Mouse (Mus musculus): Measurements from ENCODE around the gene Rtn2.
A peak's percentile ranks its signal among the peaks of the same experiment; 100 is the strongest.

Gene Rtn2

GRCm38 (mm10) chr7:19302264-19303045, 20.0 kb downstream of the Rtn2 start:
- no peak for DNase-seq

- DNase-seq, result no peak
These were observed 20.6 kb downstream of the Rtn2 start for GRCm38 (mm10) chr7:19303046-19303305.

GRCm38 (mm10) chr7:19303770-19304169, 21.3 kb downstream of the Rtn2 start:
- peak; percentile 88 to 92 for DNase-seq

GRCm38 (mm10) chr7:19304501-19305412, 22.3 kb downstream of the Rtn2 start:
- DNase-seq, result no peak

GRCm38 (mm10) chr7:19305413-19305735, 22.9 kb downstream of the Rtn2 start:
- no peak for DNase-seq

- no peak for DNase-seq
These were observed 23.7 kb downstream of the Rtn2 start for GRCm38 (mm10) chr7:19305796-19306765.

- no peak for DNase-seq
These were observed 24.7 kb downstream of the Rtn2 start for GRCm38 (mm10) chr7:19306819-19307738.

- DNase-seq, result peak; percentile 91 to 93
These were observed 25.5 kb downstream of the Rtn2 start for GRCm38 (mm10) chr7:19307739-19308453.

DNA sequence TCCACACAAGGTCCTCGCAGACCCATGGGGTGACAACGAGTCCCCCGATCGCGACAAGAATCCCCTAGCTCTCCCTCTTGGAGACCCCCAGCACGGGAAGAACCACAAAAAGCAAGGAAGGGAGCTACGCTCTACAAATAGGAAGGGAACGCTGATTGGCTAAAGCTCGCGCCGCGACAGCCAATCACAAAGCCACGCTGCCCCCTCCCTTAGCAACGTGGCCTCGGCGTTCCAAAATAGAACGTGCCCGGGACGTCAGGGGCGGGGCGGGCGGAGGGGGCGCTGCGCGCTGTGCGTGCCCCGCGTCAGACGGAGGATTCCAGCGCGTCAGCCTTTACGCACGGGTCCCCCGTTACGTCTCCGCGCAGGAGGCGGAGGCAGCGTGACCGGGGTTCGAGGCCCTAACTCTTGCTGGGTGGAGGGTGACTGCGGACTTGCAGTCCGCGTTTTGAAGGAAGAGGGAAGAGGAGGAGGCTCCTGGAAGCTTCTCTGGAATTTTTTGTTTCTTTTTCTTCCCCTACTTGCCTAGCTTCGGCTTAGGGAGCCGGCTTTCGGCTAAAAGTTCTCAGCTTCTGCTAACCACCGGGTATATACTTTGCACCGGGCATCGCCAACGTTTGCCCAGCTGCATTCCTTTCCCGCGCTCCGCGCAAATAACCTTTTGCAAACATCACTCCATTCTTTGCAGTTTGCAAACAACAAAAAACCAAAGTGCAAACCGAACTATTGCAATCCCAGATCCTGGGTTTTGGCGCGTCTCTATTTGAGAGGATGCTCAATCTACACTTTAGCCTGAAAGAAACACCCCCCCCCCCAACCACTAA, 26.2 kb downstream of the Rtn2 start:
- DNase-seq, result peak; percentile 98

DNA sequence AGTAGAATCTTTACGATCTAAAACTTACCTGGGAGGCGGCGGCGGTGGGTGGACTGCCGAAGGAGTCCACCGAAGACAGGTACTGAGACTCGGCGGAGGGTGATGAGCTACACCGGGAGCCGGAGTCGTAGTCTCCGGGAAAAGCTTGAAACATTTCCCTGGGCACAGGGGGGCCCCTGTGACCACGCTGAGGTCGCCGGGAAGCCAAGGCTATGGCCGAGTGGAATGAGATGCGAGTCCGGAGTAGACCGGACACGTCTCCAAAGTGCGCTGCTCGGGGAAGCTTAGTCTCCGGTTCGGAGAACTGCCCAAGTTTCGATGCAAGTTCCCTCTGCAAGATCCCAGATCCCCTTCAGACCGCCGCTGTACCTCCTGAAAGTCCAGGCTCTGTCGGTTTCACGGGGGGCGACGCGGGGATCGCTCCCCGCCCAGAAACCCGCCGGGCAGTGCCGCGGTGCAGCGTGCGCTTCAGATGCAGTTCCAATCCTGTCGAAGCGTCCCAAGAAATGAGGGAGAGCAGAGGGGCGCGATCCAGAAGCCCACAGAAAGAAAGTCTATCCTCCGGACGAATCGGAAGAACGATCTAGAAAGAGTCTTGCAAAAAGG, 27.0 kb downstream of the Rtn2 start:
- no peak for DNase-seq

DNA sequence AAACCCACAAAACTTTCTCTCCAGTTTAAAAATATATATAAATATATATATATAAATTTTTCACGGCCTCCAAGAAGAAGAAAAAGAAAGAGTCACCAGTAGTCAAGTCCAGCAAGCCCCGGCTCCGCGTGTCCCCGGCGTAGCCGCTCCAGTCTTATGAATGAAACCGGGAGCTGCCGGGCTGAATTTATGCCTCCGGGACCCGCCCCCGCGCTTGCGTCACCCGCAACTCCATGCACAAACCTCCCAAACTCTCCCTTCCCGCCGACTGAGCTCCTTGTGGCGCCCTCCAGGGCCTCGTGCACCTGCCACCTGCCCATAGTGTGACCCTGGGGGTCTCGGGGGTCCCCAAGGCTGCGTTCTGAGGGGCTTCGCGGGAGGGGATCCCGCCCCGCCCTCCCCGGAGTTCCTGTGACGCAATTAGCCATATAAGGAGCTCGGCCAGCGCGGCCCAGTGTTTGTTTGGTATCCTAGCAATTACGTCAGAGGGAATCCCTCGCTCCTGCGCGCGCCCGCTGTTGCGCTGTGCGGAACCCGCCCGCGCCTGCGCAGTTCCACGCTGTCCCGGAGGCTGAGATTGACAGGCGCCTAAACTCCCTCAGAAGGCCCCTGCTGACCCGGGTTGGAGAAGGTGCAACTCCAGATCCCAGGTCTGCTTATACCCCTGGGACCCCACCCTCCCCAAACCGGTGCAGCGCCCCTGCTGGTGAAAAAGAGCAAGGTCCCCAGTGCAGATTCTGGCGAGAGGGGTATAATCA, 27.6 kb downstream of the Rtn2 start, which contains the start of gene Fosb:
Gene Fosb (minus strand): TSS at position 168 of the 758 bp plus-strand sequence.
- DNase-seq, result peak; percentile 98

- no peak for DNase-seq
These were observed 29.6 kb downstream of the Rtn2 start for GRCm38 (mm10) chr7:19311991-19312390.

GRCm38 (mm10) chr7:19314033-19314432, 31.6 kb downstream of the Rtn2 start:
- no peak for DNase-seq

GRCm38 (mm10) chr7:19316451-19317161, 34.2 kb downstream of the Rtn2 start:
- no peak for DNase-seq

DNA sequence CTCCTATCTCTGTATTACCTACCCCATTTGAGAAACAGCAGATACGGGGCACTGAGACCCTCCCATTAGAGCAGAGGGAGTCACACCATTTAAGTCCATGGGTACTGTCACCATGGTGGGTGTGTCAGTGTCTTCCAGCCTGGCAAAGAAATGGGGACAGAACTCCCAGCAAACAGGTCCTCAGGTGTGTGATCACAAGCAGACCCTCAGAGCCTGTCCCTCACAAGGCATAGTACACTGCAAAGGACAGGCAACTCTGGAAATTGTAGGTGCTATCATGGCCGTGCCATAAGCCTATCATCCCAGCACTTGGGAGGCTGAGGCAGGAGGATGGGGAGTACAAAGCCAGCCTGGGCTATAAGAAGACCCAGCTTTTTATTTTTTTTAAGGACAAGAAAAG, 35.8 kb downstream of the Rtn2 start:
- DNase-seq, result no peak

GRCm38 (mm10) chr7:19318676-19319075, 36.3 kb downstream of the Rtn2 start:
- no peak for DNase-seq

GRCm38 (mm10) chr7:19319458-19319857, 37.0 kb downstream of the Rtn2 start:
- peak; percentile 41 to 43 for DNase-seq

DNA sequence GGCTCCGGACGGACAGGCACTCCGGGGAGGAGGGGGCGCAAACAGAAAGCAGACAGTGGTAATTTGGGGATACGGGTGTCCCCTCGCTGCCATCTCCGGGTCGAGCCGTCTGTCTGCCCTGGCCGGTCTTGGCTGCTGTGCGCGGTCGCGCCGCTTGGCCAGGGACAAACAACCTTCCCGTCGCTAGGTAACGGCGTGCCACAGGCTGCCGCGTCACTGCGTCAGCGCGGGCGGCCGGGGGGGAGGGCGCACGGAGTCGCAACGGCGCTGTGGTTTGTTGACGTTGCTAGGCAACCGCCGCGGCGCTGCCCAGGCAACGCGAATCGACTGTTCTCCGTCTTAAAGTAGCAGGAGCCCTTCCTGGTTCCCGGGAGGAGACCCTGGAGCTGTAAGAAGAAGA, 37.5 kb downstream of the Rtn2 start:
- DNase-seq, result peak; percentile 97 to 98
